Mouse (Mus musculus) cerebellum, adult 2 months (tissue): ENCODE measurements around the gene Sat2.

Source experiments
- CTCF ChIP-seq: fragments of 200-500 bp; IDR thresholded peaks from 2 replicates; pipeline ENCODE4 v1.5.1; 2011; ENCODE audit warnings: low read depth, mild to moderate bottlenecking, control low read depth, low read length, moderate library complexity, borderline replicate concordance; ENCODE audit not compliant: insufficient read depth
- POLR2A ChIP-seq: fragments of 200-500 bp; IDR thresholded peaks from 2 replicates; pipeline ENCODE4 v1.6.1; 2011; ENCODE audit warnings: low read length, control low read depth, borderline replicate concordance; ENCODE audit not compliant: insufficient read depth

GRCm38 (mm10) chr11:69599436-69599835, 22.4 kb upstream of the Sat2 start:
- no peak for TF ChIP-seq CTCF
- no peak for TF ChIP-seq POLR2A
